Mouse (Mus musculus) hindbrain, postnatal 0 days (tissue): ENCODE results near the gene Rmnd5b. TPM values are rescaled to one million over a fixed set of nuclear protein-coding genes. Genes with fewer than 3 reads are reported as not detected.

ENCODE experiments used
- ATAC-seq: fragments of 200-750 bp; cut with Nextera tagmentation; 2 replicates; pipeline ENCODE4 v1.8.0; 2017; ENCODE audit warnings: mild to moderate bottlenecking, moderate TSS enrichment, moderate library complexity
- DNase-seq: peaks from one replicate; pipeline ENCODE4 v3.0.0-alpha.2; 2015; ENCODE audit warnings: low spot score
- H3K27ac ChIP-seq: fragments of 300-500 bp; sonication (generic); 2 replicates; pipeline ENCODE4 v1.5.1; 2014; ENCODE audit warnings: mild to moderate bottlenecking
- H3K27me3 ChIP-seq: fragments of 300-500 bp; sonication (generic); 2 replicates; pipeline ENCODE4 v1.6.1; 2014; ENCODE audit warnings: low read length, mixed read lengths; ENCODE audit not compliant: insufficient read depth
- H3K36me3 ChIP-seq: fragments of 300-500 bp; sonication (generic); 2 replicates; pipeline ENCODE4 v1.6.1; 2014; ENCODE audit warnings: low read length, mixed read lengths; ENCODE audit not compliant: insufficient read depth
- H3K4me1 ChIP-seq: fragments of 300-500 bp; sonication (generic); 2 replicates; pipeline ENCODE4 v1.6.1; 2014; ENCODE audit warnings: antibody characterized with exemption, low read length, mixed read lengths; ENCODE audit not compliant: insufficient read depth
- H3K4me2 ChIP-seq: fragments of 300-500 bp; sonication (generic); 2 replicates; pipeline ENCODE4 v1.6.1; 2014; ENCODE audit warnings: low read depth, mild to moderate bottlenecking, low read length, moderate library complexity, mixed read lengths
- H3K4me3 ChIP-seq: fragments of 300-500 bp; sonication (generic); 2 replicates; pipeline ENCODE4 v1.5.1; 2014; ENCODE audit warnings: low read length
- H3K9ac ChIP-seq: fragments of 300-500 bp; sonication (generic); replicated peaks from 2 replicates; pipeline ENCODE4 v1.6.1; 2014; ENCODE audit warnings: mild to moderate bottlenecking, low read length, moderate library complexity, mixed read lengths
- H3K9me3 ChIP-seq: fragments of 300-500 bp; sonication (generic); 2 replicates; pipeline ENCODE4 v1.6.1; 2016; ENCODE audit warnings: low read length, mixed read lengths
- CTCF ChIP-seq: IDR thresholded peaks from 2 replicates; pipeline ENCODE4 v1.5.1; 2016; ENCODE audit warnings: antibody characterized with exemption, control low read depth, low read depth
- WGBS: fragments of 180-500 bp; shearing (Covaris S2); extraction: QIAGEN DNeasy Blood & Tissue Kit; methylation state at CpG from one replicate; pipeline ENCODE4 v1.1.7; 2014; 5-methylcytosine and 5-hydroxymethylcytosine counted together
- polyA plus RNA-seq: library from polyadenylated mRNA; unstranded; fragments of >200 nt; fragmentation: Nextera tagmentation; extraction: Ambion mirVana; gene quantifications from 2 replicates; pipeline ENCODE4 v1.2.1, GENCODE M21; 2015
- total RNA-seq: library from RNA; depleted of rRNA; stranded (reverse); fragments of >200 nt; gene quantifications from 2 replicates; pipeline ENCODE4 v1.2.3, GENCODE M21; 2014

Rmnd5b gene
- total and polyA plus RNA-seq, 2 experiments from 2014 or later: 63.8 to 99.9 TPM

DNA sequence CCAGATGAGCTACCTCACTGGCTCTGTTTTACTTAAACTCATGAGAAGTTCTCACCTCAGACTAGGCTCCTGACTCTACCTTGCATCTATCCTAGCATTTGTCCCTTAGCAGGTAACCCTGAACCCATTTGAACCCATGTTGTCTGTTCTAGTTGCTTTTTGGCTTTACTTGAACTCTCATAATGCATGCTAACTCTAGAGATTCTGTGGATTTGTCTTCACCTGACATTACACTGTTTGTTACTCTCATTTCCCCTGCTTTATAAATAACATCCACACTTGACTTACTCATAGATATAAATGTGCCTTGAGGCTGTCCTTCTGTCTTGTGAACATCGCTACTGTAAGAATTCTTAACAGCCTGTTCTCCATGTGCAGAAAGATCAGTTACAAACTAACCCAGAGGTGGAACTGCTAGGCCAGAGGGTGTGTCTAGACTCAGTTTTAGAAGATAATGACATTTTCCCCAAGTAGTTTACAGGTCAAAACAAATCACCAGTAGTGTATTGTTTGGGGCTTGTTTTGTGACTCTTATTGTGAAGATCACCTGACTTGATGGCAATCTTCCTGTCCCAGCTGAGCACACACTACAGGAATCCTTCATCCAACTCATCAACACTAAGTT lies 40.1 kb downstream of the Rmnd5b start:
- H3K27ac ChIP-seq: no peak overlapping the region
- H3K9ac ChIP-seq: no peak overlapping the region
- DNase-seq: no peak
- no peaks in the 10 kb centered on the region for H3K4me1 ChIP-seq
- H3K9me3 ChIP-seq: no peaks in the 10 kb centered on the region
- no peaks in the 10 kb centered on the region for H3K27me3 ChIP-seq
- WGBS: 85% methylated on average over 1 of the region's 1 CpGs
- ATAC-seq: no peak
- TF ChIP-seq CTCF: no peak
- no peak overlapping the region for H3K4me2 ChIP-seq
- no peak overlapping the region for H3K4me3 ChIP-seq
- peaks cover 77% of the 10 kb centered on the region for H3K36me3 ChIP-seq

DNA sequence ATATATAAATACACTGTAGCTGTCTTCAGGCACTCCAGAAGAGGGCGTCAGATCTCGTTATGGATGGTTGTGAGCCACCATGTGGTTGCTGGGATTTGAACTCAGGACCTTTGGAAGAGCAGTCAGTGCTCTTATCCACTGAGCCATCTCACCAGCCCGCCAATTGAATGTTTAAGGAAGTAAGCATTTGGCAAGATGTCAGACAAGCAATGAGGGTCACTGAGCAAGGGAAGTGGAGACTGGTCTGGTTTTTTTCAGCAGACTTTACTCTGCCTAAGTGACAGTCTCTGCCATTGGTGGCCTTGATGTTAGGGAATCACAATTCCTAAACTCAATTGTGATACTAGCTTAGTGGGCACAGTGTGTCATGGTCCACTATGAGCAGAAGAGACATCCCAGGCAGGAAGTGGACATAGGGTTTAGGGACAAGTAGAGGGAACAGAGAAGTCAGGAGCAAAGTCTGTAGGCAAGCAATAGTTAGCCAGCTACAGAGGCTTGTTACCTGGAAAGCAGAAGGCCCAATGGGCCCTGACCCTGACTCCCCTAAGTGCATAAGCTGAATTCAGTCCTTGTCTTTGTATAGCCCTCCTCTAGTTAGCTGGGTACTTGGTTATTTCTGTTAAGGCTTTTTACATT lies 40.9 kb downstream of the Rmnd5b start:
- Histone ChIP-seq H3K4me1 (no peaks in the 10 kb centered on the region), H3K36me3 (peaks cover 74% of the 10 kb centered on the region), H3K4me2 (no peak overlapping the region), H3K27me3 (no peaks in the 10 kb centered on the region), H3K9me3 (no peaks in the 10 kb centered on the region), H3K9ac (no peak overlapping the region), H3K4me3 (no peak overlapping the region), H3K27ac (no peak overlapping the region)
- WGBS: 68% methylated on average over 3 of the region's 3 CpGs
- no peak for ATAC-seq
- no peak for DNase-seq
- 0 out of 2 replicates have a peak, but pooled peaks have one; percentile 2 for TF ChIP-seq CTCF

DNA sequence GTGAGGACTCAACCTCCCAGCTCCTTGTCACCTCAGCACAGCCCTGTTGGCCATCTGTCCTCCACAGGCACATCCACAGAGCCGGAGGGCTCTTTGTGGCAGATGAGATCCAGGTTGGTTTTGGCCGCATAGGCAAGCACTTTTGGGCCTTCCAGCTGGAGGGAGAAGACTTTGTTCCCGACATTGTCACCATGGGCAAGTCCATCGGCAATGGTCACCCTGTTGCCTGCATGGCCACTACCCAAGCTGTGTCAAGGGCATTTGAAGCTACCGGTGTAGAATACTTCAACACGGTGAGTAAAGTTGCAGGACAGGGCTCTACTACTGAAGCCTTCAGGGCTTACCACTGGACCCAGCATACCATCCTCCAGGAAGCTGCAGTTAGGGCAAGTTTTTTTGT lies 41.8 kb downstream of the Rmnd5b start:
- DNase-seq (no peak), ATAC-seq (no peak)
- no peaks in the 10 kb centered on the region for H3K9me3 ChIP-seq
- H3K27ac ChIP-seq: no peak overlapping the region
- 90% methylated on average over 6 of the region's 6 CpGs for WGBS
- no peak overlapping the region for H3K9ac ChIP-seq
- H3K27me3 ChIP-seq: no peaks in the 10 kb centered on the region
- peaks cover 66% of the 10 kb centered on the region for H3K36me3 ChIP-seq
- no peaks in the 10 kb centered on the region for H3K4me1 ChIP-seq
- H3K4me2 ChIP-seq: no peak overlapping the region
- no peak overlapping the region for H3K4me3 ChIP-seq
- no peak for TF ChIP-seq CTCF

DNA sequence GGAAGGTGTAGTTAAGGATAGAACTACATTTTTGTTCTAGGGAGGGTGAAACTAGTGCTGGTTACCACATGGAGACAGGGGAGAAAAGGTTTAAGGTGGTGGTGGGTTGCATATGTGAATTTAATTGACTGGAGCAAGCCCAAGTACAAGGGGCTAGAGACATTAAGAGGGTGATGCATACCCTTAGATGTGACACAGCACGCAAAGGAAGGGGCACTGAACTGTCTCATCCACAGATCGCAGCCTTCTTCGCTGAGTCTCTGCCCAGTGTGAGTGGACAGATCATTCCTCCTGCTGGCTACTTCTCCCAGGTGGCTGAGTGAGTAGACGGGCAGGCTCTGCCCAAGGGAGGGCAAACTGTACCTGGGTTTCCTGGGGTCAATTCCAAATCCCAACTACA lies 42.3 kb downstream of the Rmnd5b start:
- Histone ChIP-seq H3K27me3 (no peaks in the 10 kb centered on the region), H3K9me3 (no peaks in the 10 kb centered on the region), H3K4me1 (no peaks in the 10 kb centered on the region), H3K4me3 (no peak overlapping the region), H3K36me3 (peaks cover 61% of the 10 kb centered on the region), H3K27ac (no peak overlapping the region), H3K4me2 (no peak overlapping the region), H3K9ac (no peak overlapping the region)
- no peak for TF ChIP-seq CTCF
- DNase-seq: no peak
- WGBS: 93% methylated on average over 4 of the region's 4 CpGs
- no peak for ATAC-seq

DNA sequence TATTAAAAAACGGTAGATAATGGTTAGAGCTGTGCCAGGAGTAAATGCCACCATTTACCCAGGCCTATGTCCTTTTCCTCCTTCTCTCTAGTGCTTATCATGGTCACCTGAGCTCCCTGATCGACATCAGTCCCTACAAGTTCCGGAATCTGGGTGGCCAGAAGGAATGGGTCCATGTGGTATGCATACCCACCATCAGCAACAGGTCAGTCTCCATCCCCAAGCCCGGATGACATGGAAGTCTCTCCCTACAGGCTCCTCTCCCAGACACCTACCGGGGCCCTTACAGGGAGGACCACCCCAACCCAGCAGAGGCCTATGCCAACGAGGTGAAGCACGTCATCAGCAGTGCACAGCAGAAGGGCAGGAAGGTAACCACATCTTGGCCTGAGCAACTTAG lies 43.8 kb downstream of the Rmnd5b start:
- no peak overlapping the region for H3K27ac ChIP-seq
- no peak for ATAC-seq
- H3K9ac ChIP-seq: no peak overlapping the region
- H3K4me1 ChIP-seq: no peaks in the 10 kb centered on the region
- no peaks in the 10 kb centered on the region for H3K27me3 ChIP-seq
- H3K4me2 ChIP-seq: no peak overlapping the region
- TF ChIP-seq CTCF: no peak
- H3K36me3 ChIP-seq: peaks cover 59% of the 10 kb centered on the region
- DNase-seq: no peak
- H3K4me3 ChIP-seq: no peak overlapping the region
- 92% methylated on average over 7 of the region's 7 CpGs for WGBS
- H3K9me3 ChIP-seq: no peaks in the 10 kb centered on the region

DNA sequence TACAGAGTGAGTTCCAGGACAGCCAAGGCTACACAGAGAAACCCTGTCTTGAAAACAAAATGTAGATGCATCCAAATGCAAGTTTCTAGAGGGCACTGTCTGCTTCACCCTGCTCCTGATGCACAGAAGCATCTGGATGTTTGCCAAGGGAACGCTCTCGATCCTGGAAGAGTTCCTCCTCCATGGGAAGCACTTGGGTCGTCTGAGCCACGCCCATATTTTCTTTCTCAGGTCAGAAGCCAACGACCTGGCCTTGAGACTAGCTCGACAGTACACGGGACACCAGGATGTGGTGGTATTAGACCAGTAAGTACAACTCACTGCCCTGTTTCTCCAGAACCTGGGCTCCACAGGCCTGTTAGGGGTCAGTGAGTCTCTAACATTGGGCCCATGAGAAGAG lies 44.5 kb downstream of the Rmnd5b start:
- Histone ChIP-seq H3K4me1 (no peaks in the 10 kb centered on the region), H3K9ac (no peak overlapping the region), H3K36me3 (peaks cover 58% of the 10 kb centered on the region), H3K9me3 (no peaks in the 10 kb centered on the region), H3K27me3 (no peaks in the 10 kb centered on the region), H3K4me3 (no peak overlapping the region), H3K4me2 (no peak overlapping the region), H3K27ac (no peak overlapping the region)
- WGBS: 65% methylated on average over 7 of the region's 7 CpGs
- TF ChIP-seq CTCF: no peak
- no peak for ATAC-seq
- no peak for DNase-seq

DNA sequence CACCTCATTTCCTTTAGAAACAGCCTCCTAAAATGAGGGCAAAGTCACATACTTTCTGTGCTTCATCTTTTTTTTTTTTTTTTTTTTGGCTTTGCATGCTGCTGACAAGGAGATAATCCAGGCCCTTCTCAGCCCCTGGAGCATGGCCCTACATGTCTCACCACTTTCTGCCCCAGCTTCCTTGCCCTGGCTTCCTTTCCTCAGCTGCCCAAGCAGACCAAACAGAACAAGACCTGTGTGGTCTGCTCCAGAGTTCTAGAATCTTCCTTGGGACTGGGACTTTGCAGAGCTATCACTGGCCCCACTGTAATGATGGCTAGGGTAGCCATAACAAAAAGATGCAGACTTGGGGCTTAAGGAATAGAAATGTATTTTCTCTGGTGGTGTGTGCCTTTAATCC lies 45.7 kb downstream of the Rmnd5b start:
- Histone ChIP-seq H3K27me3 (no peaks in the 10 kb centered on the region), H3K4me2 (no peak overlapping the region), H3K36me3 (peaks cover 46% of the 10 kb centered on the region), H3K4me1 (peaks cover 10% of the 10 kb centered on the region; the same call in 1 of the 2 replicates), H3K4me3 (no peak overlapping the region), H3K27ac (no peak overlapping the region), H3K9ac (no peak overlapping the region), H3K9me3 (no peaks in the 10 kb centered on the region)
- no peak for ATAC-seq
- no peak for TF ChIP-seq CTCF
- DNase-seq: no peak
